Mouse (Mus musculus) midbrain, embryonic 15.5 days (tissue): ENCODE data around the gene Pgpep1l. TPM values are rescaled to one million over a fixed set of nuclear protein-coding genes. Genes with fewer than 3 reads are reported as not detected.

ENCODE experiments used
- ATAC-seq: fragments of 200-750 bp; cut with Nextera tagmentation; replicated peaks from 2 replicates; pipeline ENCODE4 v1.8.0; 2017; ENCODE audit warnings: moderate TSS enrichment
- H3K27ac ChIP-seq: fragments of 300-500 bp; sonication (generic); 2 replicates; pipeline ENCODE4 v1.5.1; 2015; ENCODE audit warnings: mild to moderate bottlenecking, inconsistent platforms
- H3K27me3 ChIP-seq: fragments of 300-500 bp; sonication (generic); replicated peaks from 2 replicates; pipeline ENCODE4 v1.6.1; 2015; ENCODE audit warnings: inconsistent platforms
- H3K36me3 ChIP-seq: fragments of 300-500 bp; sonication (generic); replicated peaks from 2 replicates; pipeline ENCODE4 v1.6.1; 2015; ENCODE audit warnings: inconsistent platforms
- H3K4me1 ChIP-seq: fragments of 300-500 bp; sonication (generic); 2 replicates; pipeline ENCODE4 v1.6.1; 2015; ENCODE audit warnings: inconsistent platforms
- H3K4me2 ChIP-seq: fragments of 300-500 bp; sonication (generic); 2 replicates; pipeline ENCODE4 v1.6.1; 2015; ENCODE audit warnings: inconsistent platforms, mild to moderate bottlenecking, moderate library complexity
- H3K4me3 ChIP-seq: fragments of 300-500 bp; sonication (generic); 2 replicates; pipeline ENCODE4 v1.5.1; 2015; ENCODE audit warnings: mild to moderate bottlenecking, inconsistent platforms
- H3K9ac ChIP-seq: fragments of 300-500 bp; sonication (generic); 2 replicates; pipeline ENCODE4 v1.6.1; 2015; ENCODE audit warnings: mild to moderate bottlenecking, inconsistent platforms
- H3K9me3 ChIP-seq: fragments of 300-500 bp; sonication (generic); 2 replicates; pipeline ENCODE4 v1.6.1; 2016; ENCODE audit warnings: inconsistent platforms
- WGBS: fragments of 180-500 bp; shearing (Covaris S2); methylation state at CpG from one replicate; pipeline ENCODE4 v1.1.7; 2015; ENCODE audit warnings: mixed read lengths; 5-methylcytosine and 5-hydroxymethylcytosine counted together
- polyA plus RNA-seq: library from polyadenylated mRNA; unstranded; fragments of >200 nt; fragmentation: Nextera tagmentation; extraction: Ambion mirVana; gene quantifications from 2 replicates; pipeline ENCODE4 v1.2.1, GENCODE M21; 2015

Gene Pgpep1l
- polyA plus RNA-seq, 1 experiment from 2014 or later, result not detected

- Histone ChIP-seq H3K4me3 (no peak overlapping the region), H3K27me3 (no peaks in the 10 kb centered on the region), H3K27ac (peak overlapping the region; percentile 77), H3K4me2 (no peak overlapping the region), H3K36me3 (no peaks in the 10 kb centered on the region; the same call in 1 of the 2 replicates), H3K4me1 (peaks cover 28% of the 10 kb centered on the region), H3K9ac (no peak overlapping the region), H3K9me3 (no peaks in the 10 kb centered on the region)
- ATAC-seq, result peak; percentile 9; the same call in 1 of the 2 replicates
- WGBS, result 86% methylated on average over 5 of the region's 5 CpGs
Measured at GRCm38 (mm10) chr7:68224006-68224405, 40.0 kb downstream of the Pgpep1l start.

GRCm38 (mm10) chr7:68223356-68223808, 40.7 kb downstream of the Pgpep1l start:
- no peaks in the 10 kb centered on the region for H3K27me3 ChIP-seq
- 33% methylated on average over 13 of the region's 13 CpGs for WGBS
- no peak overlapping the region for H3K4me2 ChIP-seq
- H3K9ac ChIP-seq, result 0 out of 2 replicates have a peak overlapping the region, but pooled peaks have one; percentile 11
- H3K4me1 ChIP-seq, result peaks cover 24% of the 10 kb centered on the region
- peak; percentile 79 for ATAC-seq
- H3K27ac ChIP-seq, result peak overlapping the region; percentile 77
- H3K36me3 ChIP-seq, result no peaks in the 10 kb centered on the region; the same call in 1 of the 2 replicates
- H3K9me3 ChIP-seq, result no peaks in the 10 kb centered on the region
- no peak overlapping the region for H3K4me3 ChIP-seq

- peaks cover 18% of the 10 kb centered on the region for H3K4me1 ChIP-seq
- no peak for ATAC-seq
- no peak overlapping the region for H3K9ac ChIP-seq
- H3K36me3 ChIP-seq, result no peaks in the 10 kb centered on the region; the same call in 1 of the 2 replicates
- no peak overlapping the region for H3K4me2 ChIP-seq
- 77% methylated on average over 9 of the region's 9 CpGs for WGBS
- no peak overlapping the region for H3K27ac ChIP-seq
- H3K9me3 ChIP-seq, result no peaks in the 10 kb centered on the region
- no peak overlapping the region for H3K4me3 ChIP-seq
- H3K27me3 ChIP-seq, result no peaks in the 10 kb centered on the region
Measured at GRCm38 (mm10) chr7:68221677-68222230, 42.3 kb downstream of the Pgpep1l start.

GRCm38 (mm10) chr7:68218879-68219278, 45.2 kb downstream of the Pgpep1l start:
- Histone ChIP-seq H3K27ac (no peak overlapping the region), H3K9me3 (no peaks in the 10 kb centered on the region), H3K4me3 (no peak overlapping the region), H3K4me2 (no peak overlapping the region), H3K27me3 (no peaks in the 10 kb centered on the region), H3K9ac (no peak overlapping the region), H3K36me3 (peaks cover 13% of the 10 kb centered on the region; the same call in 1 of the 2 replicates), H3K4me1 (peaks cover 13% of the 10 kb centered on the region)
- ATAC-seq, result no peak
- WGBS, result 86% methylated on average over 11 of the region's 11 CpGs

- ATAC-seq, result no peak
- Histone ChIP-seq H3K9me3 (no peaks in the 10 kb centered on the region), H3K27ac (no peak overlapping the region), H3K9ac (no peak overlapping the region), H3K27me3 (no peaks in the 10 kb centered on the region), H3K36me3 (peaks cover 24% of the 10 kb centered on the region; the same call in 1 of the 2 replicates), H3K4me2 (no peak overlapping the region), H3K4me3 (no peak overlapping the region), H3K4me1 (no peaks in the 10 kb centered on the region)
- WGBS, result 91% methylated on average over 18 of the region's 18 CpGs
Measured at GRCm38 (mm10) chr7:68215522-68216070, 48.4 kb downstream of the Pgpep1l start.

- 48% methylated on average over 5 of the region's 5 CpGs for WGBS
- H3K9ac ChIP-seq, result no peak overlapping the region
- no peak for ATAC-seq
- no peaks in the 10 kb centered on the region for H3K9me3 ChIP-seq
- peaks cover 30% of the 10 kb centered on the region; the same call in 1 of the 2 replicates for H3K36me3 ChIP-seq
- no peak overlapping the region for H3K4me3 ChIP-seq
- H3K4me1 ChIP-seq, result no peaks in the 10 kb centered on the region
- no peak overlapping the region for H3K4me2 ChIP-seq
- H3K27me3 ChIP-seq, result no peaks in the 10 kb centered on the region
- no peak overlapping the region for H3K27ac ChIP-seq
Measured at GRCm38 (mm10) chr7:68213842-68214241, 50.2 kb downstream of the Pgpep1l start.

- Histone ChIP-seq H3K36me3 (peaks cover 38% of the 10 kb centered on the region; the same call in 1 of the 2 replicates), H3K4me3 (no peak overlapping the region), H3K4me2 (no peak overlapping the region), H3K27ac (no peak overlapping the region), H3K4me1 (no peaks in the 10 kb centered on the region), H3K27me3 (no peaks in the 10 kb centered on the region), H3K9me3 (no peaks in the 10 kb centered on the region), H3K9ac (no peak overlapping the region)
- no peak for ATAC-seq
- WGBS, result 96% methylated on average over 7 of the region's 7 CpGs
Measured at GRCm38 (mm10) chr7:68211883-68212282, 52.1 kb downstream of the Pgpep1l start.

GRCm38 (mm10) chr7:68210417-68210816, 53.6 kb downstream of the Pgpep1l start:
- ATAC-seq, result no peak
- Histone ChIP-seq H3K9me3 (no peaks in the 10 kb centered on the region), H3K4me2 (no peak overlapping the region), H3K27me3 (no peaks in the 10 kb centered on the region), H3K4me1 (no peaks in the 10 kb centered on the region), H3K4me3 (no peak overlapping the region), H3K27ac (no peak overlapping the region), H3K36me3 (peaks cover 29% of the 10 kb centered on the region; the same call in 1 of the 2 replicates), H3K9ac (no peak overlapping the region)
- 64% methylated on average over 4 of the region's 4 CpGs for WGBS

- 97% methylated on average over 6 of the region's 6 CpGs for WGBS
- Histone ChIP-seq H3K4me2 (no peak overlapping the region), H3K4me1 (no peaks in the 10 kb centered on the region), H3K4me3 (no peak overlapping the region), H3K9me3 (no peaks in the 10 kb centered on the region), H3K36me3 (peaks cover 25% of the 10 kb centered on the region; the same call in 1 of the 2 replicates), H3K27me3 (no peaks in the 10 kb centered on the region), H3K27ac (no peak overlapping the region), H3K9ac (no peak overlapping the region)
- no peak for ATAC-seq
Measured at GRCm38 (mm10) chr7:68209039-68209438, 55.0 kb downstream of the Pgpep1l start.

- no peak overlapping the region for H3K4me2 ChIP-seq
- H3K9ac ChIP-seq, result no peak overlapping the region
- no peaks in the 10 kb centered on the region for H3K4me1 ChIP-seq
- no peak overlapping the region for H3K4me3 ChIP-seq
- peaks cover 21% of the 10 kb centered on the region; the same call in 1 of the 2 replicates for H3K36me3 ChIP-seq
- no peak for ATAC-seq
- H3K27me3 ChIP-seq, result no peaks in the 10 kb centered on the region
- 94% methylated on average over 8 of the region's 8 CpGs for WGBS
- H3K9me3 ChIP-seq, result no peaks in the 10 kb centered on the region
- no peak overlapping the region for H3K27ac ChIP-seq
Measured at GRCm38 (mm10) chr7:68205776-68206427, 58.1 kb downstream of the Pgpep1l start.

GRCm38 (mm10) chr7:68199609-68200008, 64.4 kb downstream of the Pgpep1l start:
- H3K4me2 ChIP-seq, result no peak overlapping the region
- no peaks in the 10 kb centered on the region for H3K9me3 ChIP-seq
- H3K36me3 ChIP-seq, result peaks cover 20% of the 10 kb centered on the region
- H3K27ac ChIP-seq, result no peak overlapping the region
- 97% methylated on average over 7 of the region's 7 CpGs for WGBS
- H3K27me3 ChIP-seq, result no peaks in the 10 kb centered on the region
- no peak for ATAC-seq
- H3K4me3 ChIP-seq, result no peak overlapping the region
- no peak overlapping the region for H3K9ac ChIP-seq
- H3K4me1 ChIP-seq, result no peaks in the 10 kb centered on the region

GRCm38 (mm10) chr7:68193958-68194695, 69.9 kb downstream of the Pgpep1l start:
- ATAC-seq, result no peak
- H3K9ac ChIP-seq, result no peak overlapping the region
- H3K4me2 ChIP-seq, result no peak overlapping the region
- no peak overlapping the region for H3K27ac ChIP-seq
- H3K9me3 ChIP-seq, result no peaks in the 10 kb centered on the region
- H3K27me3 ChIP-seq, result no peaks in the 10 kb centered on the region
- peaks cover 38% of the 10 kb centered on the region for H3K36me3 ChIP-seq
- no peaks in the 10 kb centered on the region for H3K4me1 ChIP-seq
- 91% methylated on average over 15 of the region's 15 CpGs for WGBS
- no peak overlapping the region for H3K4me3 ChIP-seq
